In genomic region chr9:44233802-44234478, GRCm38 (mm10) we compare ENCODE assay signal across 1 mouse cellular context.
TF ChIP-seq lines count a peak whose summit lies in the region.

Gene Cbl (minus strand): TSS chr9:44234049.

TF ChIP-seq in CH12.LX, 34 proteins besides CTCF, POLR2A, EP300 and RAD21 (continued from another document):
- TF ChIP-seq USF2 (conservative IDR thresholded peaks at IDR 0.05; ENCODE audit: low read depth, low read length) = no peak
- TF ChIP-seq CHD1 (IDR thresholded peaks at IDR 0.05; ENCODE audit: low read depth, low read length) = no peak
- TF ChIP-seq SIN3A (IDR thresholded peaks at IDR 0.05; ENCODE audit: low read length) = peak; percentile 64; the same call in 1 of the 2 replicates
- TF ChIP-seq E2F4 (IDR thresholded peaks at IDR 0.05; ENCODE audit: insufficient replicate concordance, low read depth, low read length) = peak; percentile 73; the same call in 1 of the 2 replicates
- peak; percentile 86 for TF ChIP-seq HCFC1 (IDR thresholded peaks at IDR 0.05; ENCODE audit: low read depth, low read length)
- no peak for TF ChIP-seq MAFK (IDR thresholded peaks at IDR 0.05; ENCODE audit: insufficient replicate concordance, low read length)
- no peak; the same call in 1 of the 2 replicates for TF ChIP-seq JUND (conservative IDR thresholded peaks at IDR 0.05; ENCODE audit: low read depth, low read length)
- no peak for TF ChIP-seq PAX5 (IDR thresholded peaks at IDR 0.05; ENCODE audit: low read length)
- TF ChIP-seq KAT2A (IDR thresholded peaks at IDR 0.05; ENCODE audit: insufficient replicate concordance, low read length) = 0 out of 2 replicates have a peak, but pooled peaks have one; percentile 34
- TF ChIP-seq BHLHE40 (IDR thresholded peaks at IDR 0.05; ENCODE audit: low read depth, low read length) = peak; percentile 88
- TF ChIP-seq ELF1 (IDR thresholded peaks at IDR 0.05; ENCODE audit: low read depth, low read length) = peak; percentile 77
- TF ChIP-seq MEF2A (IDR thresholded peaks at IDR 0.05; ENCODE audit: borderline replicate concordance, low read depth, low read length) = peak; percentile 51
- no peak for TF ChIP-seq GABPA (IDR thresholded peaks at IDR 0.05; ENCODE audit: insufficient replicate concordance, low read depth, low read length)
